Mouse (Mus musculus): ENCODE data around the gene Trip12.

The Trip12 gene

DNA sequence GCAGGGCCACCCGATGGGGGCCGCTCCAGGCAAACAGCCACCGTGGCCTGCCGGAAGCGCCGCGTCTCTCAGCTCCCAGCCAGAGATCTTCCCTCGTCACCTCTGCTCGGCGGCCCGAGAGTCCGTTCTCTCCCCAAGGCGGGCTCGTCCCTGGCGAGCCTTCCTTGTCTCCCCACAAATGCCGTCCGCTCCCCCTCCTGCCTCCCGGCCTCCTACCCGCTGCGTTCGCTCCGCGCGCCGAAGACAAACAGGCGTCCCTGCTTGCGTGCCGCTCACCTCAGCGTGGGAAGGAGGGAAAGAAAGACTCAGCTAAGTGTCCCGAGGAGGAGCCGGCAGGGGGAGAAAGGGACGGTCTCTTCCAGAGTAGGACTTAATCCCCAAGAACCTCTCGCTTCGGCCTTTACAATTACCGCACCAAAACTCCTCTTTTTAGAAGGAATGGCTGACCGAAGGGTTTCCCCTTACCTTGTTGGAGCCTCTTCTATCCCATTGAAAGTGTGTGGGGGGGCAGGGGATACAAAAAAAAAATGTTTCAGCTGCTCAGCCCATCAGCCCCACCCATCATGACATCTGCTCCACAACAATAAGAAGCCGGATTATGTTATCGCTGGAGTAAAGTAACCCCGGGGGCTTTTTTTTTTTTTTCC, at the start of gene Trip12:
Gene Trip12 (minus strand): TSS at position 499 of the 647 bp plus-strand sequence.
- peak in 1 of 2 experiments; percentile 57 for DNase-seq (ENCODE audit: low spot score in 2 of 2)

DNA sequence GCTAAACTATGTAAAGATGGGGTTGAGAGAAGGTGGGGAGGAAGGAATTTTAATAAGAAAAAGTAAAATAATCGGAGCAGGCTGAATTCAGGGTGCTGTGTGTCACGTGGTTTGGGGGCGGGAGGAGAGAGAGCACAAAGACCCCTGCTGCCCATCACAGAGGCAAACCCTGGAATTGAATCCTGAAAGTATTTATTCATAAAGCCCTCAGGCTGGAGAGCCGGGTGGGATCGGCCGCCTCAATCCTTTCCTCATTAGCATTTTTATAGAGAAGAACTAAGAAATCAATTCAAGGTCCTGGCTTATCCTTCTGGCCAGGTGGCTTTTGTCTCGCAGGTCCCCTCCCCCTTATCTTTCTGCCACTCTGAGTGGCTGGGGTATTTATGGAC, 49.7 kb upstream of the Trip12 start:
- no peak for DNase-seq (ENCODE audit: low spot score in 2 of 2)

DNA sequence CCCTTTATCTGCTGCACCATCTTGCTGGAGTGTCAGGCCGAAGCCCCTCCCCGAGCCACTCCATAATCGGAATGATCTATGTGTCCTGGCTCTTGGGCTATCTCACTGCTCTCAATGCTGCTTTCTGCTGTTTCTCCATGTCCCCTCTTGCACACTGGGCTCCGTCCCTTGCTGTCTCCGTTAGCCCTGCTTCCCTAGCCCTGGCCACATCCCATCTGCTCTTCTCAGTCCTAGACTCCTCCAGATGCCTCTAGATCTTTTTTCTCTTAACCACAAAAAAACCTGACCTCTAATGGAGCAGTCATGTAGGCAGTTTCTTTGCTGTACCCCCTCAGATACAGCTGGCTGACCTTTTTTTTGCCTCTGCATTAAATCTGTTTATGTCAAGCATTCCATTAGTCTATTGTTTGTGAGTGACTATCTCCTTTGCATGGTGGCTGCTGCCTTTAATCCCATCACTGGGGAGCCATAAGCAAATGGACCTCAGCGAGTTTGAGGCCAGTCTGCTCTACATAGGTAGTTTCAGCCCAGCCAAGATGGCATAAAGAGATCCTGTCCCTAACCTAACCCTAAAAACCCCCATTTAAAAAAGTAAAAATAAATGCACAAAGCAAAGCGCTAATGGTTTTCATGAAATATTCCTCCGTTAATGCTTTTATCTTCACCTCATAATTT, 49.2 kb upstream of the Trip12 start:
- no peak for DNase-seq (ENCODE audit: low spot score in 2 of 2)

DNA sequence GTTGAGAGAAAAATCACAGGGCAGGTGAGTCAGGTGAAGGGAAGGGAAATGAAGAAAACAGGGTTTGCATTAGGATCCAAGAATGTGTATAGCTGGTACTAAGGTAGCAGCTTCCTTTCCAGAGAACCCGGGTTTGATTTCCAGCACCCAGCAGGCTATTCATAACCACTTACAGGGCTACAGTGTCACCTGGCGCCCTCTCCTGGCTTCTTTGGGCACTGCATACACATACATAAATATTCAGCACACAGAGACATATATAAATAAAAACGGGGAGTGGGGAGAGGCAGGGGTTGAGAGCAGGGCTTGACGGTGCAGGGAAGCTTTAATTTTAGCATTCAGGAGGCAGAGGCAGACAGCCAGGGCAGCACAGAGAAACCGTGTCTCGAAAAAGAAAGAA, 45.6 kb upstream of the Trip12 start:
- DNase-seq (ENCODE audit: low spot score in 2 of 2) = no peak

DNA sequence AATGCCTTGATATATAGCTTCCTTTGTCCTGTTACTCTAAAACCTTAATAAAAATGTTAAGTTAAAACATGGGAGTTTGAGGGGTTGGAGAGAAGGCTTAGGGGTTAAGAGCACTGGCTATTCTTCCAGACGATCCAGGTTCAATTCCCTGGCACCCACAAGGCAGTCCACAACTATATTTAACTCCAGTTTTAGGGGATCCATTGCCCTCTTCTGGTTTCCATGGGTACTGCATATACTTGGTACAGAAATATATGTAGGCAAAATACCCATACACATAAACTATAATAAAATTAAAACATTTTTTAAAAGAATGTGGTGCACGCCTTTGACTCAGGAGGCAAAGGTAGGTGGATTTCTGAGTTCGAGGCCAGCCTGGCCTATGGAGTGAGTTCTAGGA, 44.9 kb upstream of the Trip12 start:
- DNase-seq (ENCODE audit: low spot score in 2 of 2) = no peak

DNA sequence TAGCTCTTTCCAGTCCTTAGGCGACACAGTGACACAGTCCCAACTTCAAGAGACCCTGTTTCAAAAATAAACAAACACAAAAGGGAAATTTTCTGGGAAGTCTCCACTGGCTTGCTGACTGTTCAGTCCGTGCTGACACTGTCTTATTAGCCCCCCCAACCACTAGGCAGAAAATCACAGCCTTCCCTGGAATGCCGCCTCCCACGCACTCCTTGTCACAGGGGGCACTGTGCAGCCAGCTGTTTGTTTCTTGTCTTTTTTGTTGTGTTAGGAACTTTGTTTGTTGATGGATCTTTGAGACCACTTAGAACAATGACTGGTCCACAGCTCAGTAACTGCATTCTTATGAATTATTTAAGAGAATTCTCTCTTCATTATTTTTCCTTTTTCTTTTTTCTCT, 43.6 kb upstream of the Trip12 start:
- no peak for DNase-seq (ENCODE audit: low spot score in 2 of 2)

DNA sequence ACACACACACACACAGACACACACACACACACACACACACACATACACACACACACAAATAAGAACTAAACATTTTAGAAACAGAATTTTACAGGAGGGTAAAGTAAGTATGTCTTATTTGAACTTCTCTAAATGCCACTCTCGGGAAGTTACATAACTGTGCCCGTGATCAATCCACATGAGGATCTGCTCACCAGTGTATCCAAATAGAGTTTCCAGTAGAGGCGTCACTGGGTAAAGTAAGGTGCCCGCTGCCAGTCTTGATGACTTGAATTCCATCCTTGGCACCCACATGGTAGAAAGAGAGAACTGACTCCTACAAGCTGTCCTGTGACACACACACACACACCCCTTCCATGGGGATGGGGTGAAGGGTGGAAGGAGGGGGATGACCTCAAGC, 42.6 kb upstream of the Trip12 start:
- peak in 1 of 2 experiments; percentile 13 for DNase-seq (ENCODE audit: low spot score in 2 of 2)

DNA sequence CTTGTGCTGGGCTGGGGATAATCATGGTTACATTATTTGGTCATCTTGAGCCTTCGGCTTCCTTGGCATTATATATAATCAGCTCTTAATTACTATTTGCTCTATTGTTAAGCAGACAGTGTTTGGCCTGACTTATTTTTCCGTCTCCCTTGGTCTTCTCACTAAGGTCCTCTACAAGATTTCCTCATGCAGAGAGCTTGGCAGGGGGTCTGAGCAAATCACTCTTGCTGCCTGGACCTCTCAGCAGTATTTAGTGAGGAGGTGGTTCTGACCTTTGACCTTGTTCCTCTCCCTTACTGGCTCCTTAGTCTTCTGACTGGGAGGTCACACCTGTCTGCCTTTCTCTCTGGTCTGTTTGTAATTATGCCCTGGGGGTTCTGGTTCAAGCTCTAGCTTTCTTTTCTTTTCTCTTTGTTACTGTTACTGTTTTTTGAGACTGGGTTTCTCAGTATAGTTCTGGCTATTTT, 41.8 kb upstream of the Trip12 start:
- DNase-seq (ENCODE audit: low spot score in 2 of 2) = no peak

DNA sequence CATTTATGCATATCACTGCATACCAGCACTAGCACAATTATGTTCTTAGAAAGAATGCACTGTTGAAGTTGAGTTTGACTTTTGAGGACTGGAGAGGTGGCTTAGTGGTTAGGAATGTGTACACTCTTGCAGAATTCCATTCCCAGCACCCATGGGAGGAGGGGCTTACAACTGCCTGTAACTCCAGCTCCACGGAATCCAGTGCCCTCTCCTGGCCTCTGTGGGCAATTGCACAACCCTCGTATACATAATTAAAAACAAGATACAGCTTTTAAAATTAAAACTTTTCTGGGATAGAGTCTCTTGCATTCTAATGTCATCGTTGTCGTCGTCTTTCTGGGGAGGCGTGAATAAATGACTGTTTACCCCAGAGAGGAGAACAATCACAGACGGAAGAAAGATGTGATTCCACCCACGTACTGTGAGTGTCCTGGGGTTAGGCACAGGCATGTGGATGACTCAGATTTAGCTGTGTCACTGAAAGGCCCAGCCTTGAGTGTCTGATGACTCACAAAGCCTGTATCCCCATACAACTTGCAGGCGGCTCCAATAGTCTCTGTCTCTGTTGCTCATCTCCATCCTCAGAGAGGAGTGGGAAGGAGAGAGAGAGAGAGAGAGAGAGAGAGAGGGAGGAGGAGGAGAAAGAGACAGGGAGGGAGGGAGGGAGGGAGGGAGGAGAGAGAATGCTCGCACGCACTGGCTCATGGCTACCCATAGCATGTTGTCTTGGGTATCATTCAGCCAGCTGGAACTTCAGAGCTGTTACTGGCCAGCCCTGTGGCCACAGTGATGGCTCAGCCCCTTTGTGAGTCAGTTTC, 41.1 kb upstream of the Trip12 start:
- peak; percentile 50 to 54 for DNase-seq (ENCODE audit: low spot score in 2 of 2)

DNA sequence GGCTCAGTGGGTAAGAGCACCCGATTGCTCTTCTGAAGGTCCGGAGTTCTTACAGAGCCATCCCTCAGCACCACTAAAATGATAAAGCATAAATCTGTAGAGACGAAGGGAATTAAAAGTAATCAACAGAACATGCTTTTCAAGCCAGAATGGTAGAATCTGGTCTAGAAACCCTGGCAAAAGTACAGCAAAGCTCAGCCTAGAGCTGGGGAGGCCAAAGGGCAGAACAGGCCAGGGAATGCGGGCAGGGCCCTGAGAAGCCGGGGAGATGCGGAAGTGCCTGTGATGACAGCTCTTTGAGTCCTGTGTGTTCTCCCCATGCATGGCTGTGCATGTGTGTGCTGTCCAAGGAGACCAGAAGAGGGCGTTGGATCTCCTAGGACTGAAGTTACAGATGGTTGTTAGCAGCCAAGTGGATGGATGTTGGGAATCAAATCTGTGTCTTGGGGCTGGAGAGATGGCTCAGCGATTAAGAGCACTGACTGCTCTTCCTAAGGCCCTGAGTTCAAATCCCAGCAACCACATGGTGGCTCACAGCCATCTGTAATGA, 39.3 kb upstream of the Trip12 start:
- DNase-seq (ENCODE audit: low spot score in 2 of 2) = no peak

DNA sequence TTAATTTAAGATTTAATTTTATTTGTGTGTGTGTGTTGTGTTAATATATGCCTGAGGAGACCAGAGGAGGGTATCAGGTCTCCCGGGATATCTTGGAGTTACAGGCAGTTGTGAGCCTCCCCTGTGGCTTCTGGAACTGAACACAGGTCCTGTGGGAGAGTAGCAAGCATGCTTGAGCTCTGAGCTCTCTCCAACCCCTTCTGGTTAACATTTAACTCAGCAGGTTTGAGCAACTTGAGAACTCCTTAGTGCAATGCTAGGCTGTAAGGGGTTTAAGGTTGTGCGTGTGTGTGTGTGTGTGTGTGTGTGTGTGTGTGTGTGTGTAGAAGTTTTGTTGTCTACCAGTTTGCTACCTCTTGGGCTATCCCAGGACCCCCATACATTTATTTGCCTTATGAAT, 37.3 kb upstream of the Trip12 start:
- no peak for DNase-seq (ENCODE audit: low spot score in 2 of 2)

DNA sequence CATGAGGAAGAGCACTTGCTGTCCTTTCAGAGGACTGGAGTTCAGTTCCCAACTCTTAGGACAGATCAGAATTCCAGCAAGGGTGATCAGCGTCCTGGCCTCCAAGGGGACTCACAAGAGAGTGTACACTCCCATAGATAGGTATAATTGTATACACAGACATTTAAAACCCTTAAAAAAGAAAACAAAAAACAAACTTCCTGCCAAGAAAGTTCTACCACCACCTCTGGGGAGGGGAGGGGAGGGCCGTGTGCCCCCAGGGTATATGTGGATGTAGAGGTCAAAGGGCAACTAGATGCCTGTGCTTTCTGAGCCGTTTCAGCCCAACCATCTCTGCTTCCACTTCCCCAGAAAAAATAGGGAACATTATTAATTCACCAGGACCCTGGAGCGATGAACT, 32.6 kb upstream of the Trip12 start:
- no peak for DNase-seq (ENCODE audit: low spot score in 2 of 2)

DNA sequence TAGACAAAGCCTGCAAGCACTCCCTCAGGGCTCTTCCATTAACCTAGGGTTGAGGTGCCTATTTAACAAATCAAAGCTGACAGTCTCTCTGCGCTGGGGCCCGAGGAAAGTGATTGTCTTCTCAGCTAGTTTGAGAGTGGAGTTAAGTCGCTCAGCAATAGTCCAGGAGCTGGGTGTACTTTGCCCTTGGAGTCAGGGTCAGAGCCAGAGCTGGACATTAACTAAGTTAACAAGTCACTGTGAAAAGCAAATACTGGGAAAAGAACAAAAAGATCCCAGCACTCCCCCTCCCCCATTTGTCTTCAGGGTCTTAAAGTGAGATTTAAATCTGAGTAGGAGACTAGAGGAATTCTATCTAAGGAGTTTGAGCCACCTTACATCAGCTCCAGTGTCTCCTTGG, 31.8 kb upstream of the Trip12 start:
- DNase-seq (ENCODE audit: low spot score in 2 of 2) = no peak

DNA sequence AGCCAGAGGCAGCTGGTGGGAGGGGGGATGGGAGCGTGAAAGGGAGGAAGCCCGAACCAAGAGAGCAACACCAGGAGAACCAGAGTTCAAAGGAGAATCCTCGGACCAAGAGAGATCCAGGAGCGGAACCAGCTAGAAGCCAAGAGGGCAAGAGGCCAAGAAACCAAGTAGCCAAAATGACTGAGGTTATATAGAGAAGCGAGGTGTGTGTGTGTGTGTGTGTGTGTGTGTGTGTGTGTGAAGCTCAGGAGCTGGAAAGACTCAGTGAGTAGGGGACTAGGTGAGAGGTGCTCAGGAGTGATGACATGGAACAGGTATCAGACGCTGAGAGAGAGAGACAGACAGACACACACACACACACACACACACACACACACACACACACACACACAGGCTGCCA, 30.8 kb upstream of the Trip12 start:
- no peak for DNase-seq (ENCODE audit: low spot score in 2 of 2)

DNA sequence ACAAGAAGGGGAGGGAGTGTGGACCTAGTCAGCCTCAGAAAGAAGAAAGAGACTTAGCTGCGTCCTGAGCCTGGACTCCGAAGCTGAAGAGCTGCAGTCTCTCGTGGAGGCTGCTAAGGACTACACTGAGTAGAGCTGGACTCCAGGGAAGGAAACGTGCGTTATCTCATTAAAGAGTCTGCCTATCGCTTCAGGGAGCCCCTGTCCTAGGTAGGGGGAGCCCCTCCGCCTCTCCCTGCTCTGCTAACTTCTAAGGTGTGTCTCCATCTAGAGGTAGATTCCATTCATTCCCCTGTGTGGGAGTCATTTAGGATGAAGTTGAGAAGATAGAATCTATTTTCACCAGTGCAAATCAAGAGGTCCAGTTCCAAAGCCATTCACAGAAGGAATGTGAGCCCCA, 29.2 kb upstream of the Trip12 start:
- no peak for DNase-seq (ENCODE audit: low spot score in 2 of 2)

DNA sequence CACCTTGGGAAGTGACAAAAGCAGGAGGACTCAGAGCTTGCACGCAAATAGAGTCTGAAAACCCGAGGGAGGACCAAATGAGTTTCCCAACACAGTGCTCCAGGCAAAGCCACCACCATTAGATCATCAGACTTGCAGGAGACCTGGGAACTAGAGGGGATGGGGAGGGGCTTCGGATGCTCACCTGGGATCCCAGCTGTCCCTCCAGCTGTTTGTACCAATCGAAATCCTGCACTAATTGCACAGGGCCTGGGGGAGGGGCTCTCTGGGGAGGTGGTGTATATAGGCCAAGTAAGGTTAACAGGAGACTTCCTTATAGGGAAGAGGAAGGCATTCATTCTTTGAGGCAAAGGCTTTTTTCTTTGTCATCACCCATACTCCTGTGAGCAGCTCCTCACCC, 28.5 kb upstream of the Trip12 start:
- no peak for DNase-seq (ENCODE audit: low spot score in 2 of 2)

DNA sequence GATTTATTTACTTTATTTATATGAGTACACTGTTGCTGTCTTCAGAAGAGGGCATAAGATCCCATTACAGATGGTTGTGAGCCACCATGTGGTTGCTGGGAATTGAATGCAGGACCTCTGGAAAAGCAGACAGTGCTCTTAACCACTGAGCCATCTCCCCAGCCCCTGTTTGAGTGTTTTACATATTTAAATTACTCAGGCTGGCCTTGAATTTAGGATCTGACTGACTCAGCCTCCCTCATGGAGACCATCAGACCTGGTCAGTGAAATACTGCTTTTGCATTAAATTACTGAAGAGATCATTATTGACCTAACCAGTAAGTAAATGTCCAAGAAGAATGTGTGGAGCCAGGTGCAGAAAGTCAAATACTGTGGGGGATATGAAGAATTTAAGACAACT, 28.0 kb upstream of the Trip12 start:
- DNase-seq (ENCODE audit: low spot score in 2 of 2) = no peak

DNA sequence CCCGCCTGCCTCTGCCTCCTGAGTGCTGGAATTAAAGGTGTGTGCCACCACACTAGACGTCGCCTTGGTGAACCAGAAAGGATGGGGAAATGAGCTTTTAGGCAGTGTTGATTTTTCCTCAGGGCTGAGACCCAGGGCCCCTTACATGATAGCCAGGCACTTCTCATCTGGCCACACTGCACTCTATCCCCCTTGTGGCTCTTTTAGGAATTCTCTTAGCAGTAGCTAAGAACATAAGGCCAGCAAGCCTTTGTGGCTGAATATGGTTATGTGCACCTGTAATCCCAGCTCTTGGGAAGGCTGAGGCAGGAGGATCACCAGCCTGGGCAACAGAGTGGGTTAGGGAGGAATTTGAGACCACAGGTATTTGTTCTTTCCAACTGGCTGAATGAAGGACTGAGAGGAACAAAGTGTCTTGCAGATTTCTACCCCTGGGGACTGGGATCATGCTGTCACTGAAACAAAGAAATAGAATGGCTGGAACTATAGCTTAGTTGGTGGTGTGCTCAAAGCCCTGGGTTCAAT, 26.5 kb upstream of the Trip12 start:
- no peak for DNase-seq (ENCODE audit: low spot score in 2 of 2)

DNA sequence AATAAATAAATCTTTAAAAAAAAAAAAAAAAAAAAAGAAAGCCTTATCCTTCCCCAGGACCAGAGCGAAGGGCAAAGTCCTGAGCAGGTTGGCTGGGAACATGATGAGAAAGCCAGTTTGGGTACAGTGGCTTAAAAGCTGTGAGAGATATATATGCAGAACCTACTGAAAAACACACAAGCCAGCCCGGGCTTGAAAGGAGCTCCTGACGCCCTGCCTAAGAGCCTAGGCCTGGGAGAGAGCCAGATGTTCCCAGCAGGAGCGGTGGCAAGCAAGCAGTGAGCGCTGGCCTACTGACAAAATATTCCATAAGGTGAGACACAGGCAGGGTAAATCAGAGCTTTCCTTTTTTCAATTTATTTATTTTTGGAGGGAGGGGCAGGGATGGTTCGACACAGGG, 25.9 kb upstream of the Trip12 start:
- no peak for DNase-seq (ENCODE audit: low spot score in 2 of 2)

DNA sequence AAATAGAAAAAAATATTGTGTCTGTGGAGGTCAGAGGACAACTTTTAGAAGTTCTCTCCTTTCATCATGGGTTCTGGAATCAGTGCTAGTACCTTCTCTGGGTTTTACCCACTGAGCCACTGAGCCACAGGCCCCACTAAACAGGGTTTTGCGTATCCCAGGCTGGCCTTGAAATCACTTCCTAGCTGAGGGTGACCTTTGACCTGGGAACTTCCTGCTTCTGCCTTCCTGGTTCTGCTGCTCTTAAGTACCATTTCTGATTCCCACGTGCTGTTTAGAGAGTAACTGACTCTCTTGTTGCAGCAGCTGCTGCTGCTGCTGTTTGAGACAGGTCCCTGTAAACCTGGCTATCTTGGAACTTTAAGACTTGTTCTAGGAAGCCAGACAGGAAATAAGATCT, 24.3 kb upstream of the Trip12 start:
- no peak for DNase-seq (ENCODE audit: low spot score in 2 of 2)

DNA sequence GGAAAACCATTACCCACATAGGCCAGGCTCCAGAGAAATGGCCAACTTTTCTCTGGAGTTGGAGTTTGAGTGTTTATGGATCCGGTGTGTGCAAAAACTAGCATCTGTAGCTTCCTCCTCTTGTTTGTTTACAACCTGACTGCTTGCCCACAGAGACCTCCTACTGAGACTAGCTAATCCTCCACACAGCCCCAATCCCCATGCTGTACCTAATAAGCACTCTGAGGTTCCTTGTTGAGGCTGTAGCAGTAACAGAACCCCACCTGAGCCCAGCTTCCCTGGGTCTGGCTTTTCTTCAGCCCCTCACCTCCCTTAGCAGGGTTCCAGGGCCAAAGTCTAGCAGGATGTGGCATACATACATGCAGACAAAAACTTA, 20.9 kb upstream of the Trip12 start:
- DNase-seq (ENCODE audit: low spot score in 2 of 2) = no peak

All from right cerebral cortex, adult 2 months (tissue).